Mouse (Mus musculus) liver, adult 2 months (tissue): Measurements from ENCODE around the gene Ccdc3.

Source experiments
- CTCF ChIP-seq: fragments of 200-500 bp; IDR thresholded peaks from 2 replicates; pipeline ENCODE4 v1.5.1; 2011; ENCODE audit warnings: low read depth, low read length, control low read depth
- POLR2A ChIP-seq: fragments of 200-500 bp; IDR thresholded peaks from 2 replicates; pipeline ENCODE4 v1.6.1; 2011; ENCODE audit warnings: low read length, control low read depth; ENCODE audit not compliant: insufficient read depth; ENCODE audit errors: extremely low read depth

DNA sequence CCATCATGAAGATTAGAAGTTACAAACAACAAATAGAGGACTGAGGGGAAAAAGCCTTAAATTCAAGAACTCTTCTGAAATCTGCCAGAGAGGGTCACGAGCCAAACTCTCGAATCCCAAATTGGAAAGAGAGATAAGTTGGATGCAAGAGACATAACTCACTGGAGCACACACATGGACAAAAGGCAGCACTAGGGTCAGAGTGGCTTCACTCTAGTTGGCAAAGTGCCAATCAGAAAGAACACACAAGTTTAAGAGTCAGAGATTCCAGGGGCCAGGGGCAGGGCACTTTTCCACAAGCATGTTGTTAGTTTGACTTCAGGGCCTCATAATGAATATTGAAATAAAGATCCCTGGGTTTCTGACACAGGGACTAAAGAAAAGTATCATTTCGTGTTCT is 48.1 kb downstream of the Ccdc3 start:
- TF ChIP-seq CTCF (no peak), POLR2A (no peak)
